Mouse (Mus musculus): Measurements from ENCODE around the gene Tmem269. TPM values are rescaled to one million over a fixed set of nuclear protein-coding genes. Genes with fewer than 3 reads are reported as not detected.

The Tmem269 gene
- 0.26 and 0.28 TPM in 2 replicates for polyA plus RNA-seq (2016; fragmentation: Nextera tagmentation; extraction: Ambion mirVana)

DNA sequence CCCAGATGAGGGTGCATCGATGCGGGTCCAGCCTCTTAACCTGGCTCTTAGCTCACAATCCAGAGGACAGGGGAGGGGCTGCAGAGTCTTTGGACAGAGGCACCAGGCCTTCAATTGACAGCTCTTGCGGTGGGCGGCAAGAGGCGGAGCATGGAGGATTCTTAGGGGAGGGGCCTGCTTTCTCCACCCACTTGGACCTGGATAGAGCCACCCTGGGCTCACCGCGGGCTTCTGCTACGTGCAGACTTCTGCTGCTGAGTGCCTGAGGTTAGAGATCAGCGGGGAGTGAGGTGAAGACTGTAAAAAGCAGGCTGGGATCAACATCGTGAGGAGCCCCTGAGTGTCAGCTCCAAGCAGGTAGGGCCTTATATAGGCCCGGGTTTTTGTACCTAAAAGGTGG lies at the start of gene Tmem269:
Gene Tmem269 (minus strand): TSS at position 49 of the 400 bp plus-strand sequence.
- 11% methylated on average over 11 of the region's 11 CpGs for WGBS
- Histone ChIP-seq H3K9me3 (no peaks in the 10 kb centered on the region), H3K27me3 (replicated peaks) (no peaks in the 10 kb centered on the region), H3K36me3 (no peaks in the 10 kb centered on the region), H3K9ac (no peak within 1 kb of the TSS), H3K4me2 (replicated peaks) (no peak within 1 kb of the TSS), H3K27ac (no peak within 1 kb of the TSS), H3K4me3 (no peak within 1 kb of the TSS), H3K4me1 (no peaks in the 10 kb centered on the region)
- ATAC-seq (ENCODE audit: low FRiP score, low read depth) = no peak

GRCm38 (mm10) chr4:119266606-119267005 lies 48.6 kb upstream of the Tmem269 start:
- ATAC-seq (ENCODE audit: low FRiP score, low read depth) = no peak
- Histone ChIP-seq H3K27ac (no peak overlapping the region), H3K4me1 (no peaks in the 10 kb centered on the region), H3K9me3 (no peaks in the 10 kb centered on the region), H3K36me3 (peaks cover 28% of the 10 kb centered on the region), H3K4me2 (replicated peaks) (no peak overlapping the region), H3K9ac (no peak overlapping the region), H3K27me3 (replicated peaks) (no peaks in the 10 kb centered on the region), H3K4me3 (no peak overlapping the region)
- WGBS = 80% methylated on average over 13 of the region's 13 CpGs

GRCm38 (mm10) chr4:119263459-119263858 lies 45.4 kb upstream of the Tmem269 start:
- WGBS = 73% methylated on average over 3 of the region's 3 CpGs

DNA sequence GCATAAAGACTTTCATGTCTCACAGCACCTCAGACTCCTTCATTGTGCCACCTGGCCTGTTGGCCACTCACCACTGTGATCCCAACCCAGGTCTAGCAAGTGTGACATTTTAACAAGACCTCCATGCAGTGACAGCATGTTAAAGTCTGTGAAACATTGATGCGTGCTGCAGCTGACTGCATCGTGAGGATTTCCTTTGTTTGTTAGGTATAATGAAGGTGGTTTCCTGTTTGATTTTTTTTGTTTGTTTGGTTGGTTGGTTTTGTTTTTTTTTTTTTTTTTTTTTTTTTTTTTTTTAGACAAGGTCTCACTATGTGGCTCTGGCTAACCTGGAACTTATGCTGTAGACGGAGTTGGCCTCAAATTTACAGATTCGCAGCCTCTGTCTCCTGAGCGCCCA lies 44.5 kb upstream of the Tmem269 start:
- no peaks in the 10 kb centered on the region for H3K27me3 ChIP-seq (replicated peaks)
- H3K27ac ChIP-seq = no peak overlapping the region
- WGBS = 92% methylated on average over 5 of the region's 5 CpGs
- H3K4me2 ChIP-seq (replicated peaks) = no peak overlapping the region
- no peak overlapping the region for H3K9ac ChIP-seq
- ATAC-seq (ENCODE audit: low FRiP score, low read depth) = no peak
- H3K4me3 ChIP-seq = no peak overlapping the region
- H3K4me1 ChIP-seq = no peaks in the 10 kb centered on the region
- no peaks in the 10 kb centered on the region for H3K36me3 ChIP-seq
- H3K9me3 ChIP-seq = no peaks in the 10 kb centered on the region

More at GRCm38 (mm10) chr4:119263459-119263858, 45.4 kb upstream of the Tmem269 start:
- no peaks in the 10 kb centered on the region for H3K27me3 ChIP-seq (replicated peaks)
- no peaks in the 10 kb centered on the region for H3K9me3 ChIP-seq
- H3K9ac ChIP-seq = no peak overlapping the region
- H3K4me1 ChIP-seq = no peaks in the 10 kb centered on the region
- H3K4me3 ChIP-seq = no peak overlapping the region
- peaks cover 6% of the 10 kb centered on the region for H3K36me3 ChIP-seq
- no peak for ATAC-seq (ENCODE audit: low FRiP score, low read depth)
- H3K27ac ChIP-seq = no peak overlapping the region
- no peak overlapping the region for H3K4me2 ChIP-seq (replicated peaks)

DNA sequence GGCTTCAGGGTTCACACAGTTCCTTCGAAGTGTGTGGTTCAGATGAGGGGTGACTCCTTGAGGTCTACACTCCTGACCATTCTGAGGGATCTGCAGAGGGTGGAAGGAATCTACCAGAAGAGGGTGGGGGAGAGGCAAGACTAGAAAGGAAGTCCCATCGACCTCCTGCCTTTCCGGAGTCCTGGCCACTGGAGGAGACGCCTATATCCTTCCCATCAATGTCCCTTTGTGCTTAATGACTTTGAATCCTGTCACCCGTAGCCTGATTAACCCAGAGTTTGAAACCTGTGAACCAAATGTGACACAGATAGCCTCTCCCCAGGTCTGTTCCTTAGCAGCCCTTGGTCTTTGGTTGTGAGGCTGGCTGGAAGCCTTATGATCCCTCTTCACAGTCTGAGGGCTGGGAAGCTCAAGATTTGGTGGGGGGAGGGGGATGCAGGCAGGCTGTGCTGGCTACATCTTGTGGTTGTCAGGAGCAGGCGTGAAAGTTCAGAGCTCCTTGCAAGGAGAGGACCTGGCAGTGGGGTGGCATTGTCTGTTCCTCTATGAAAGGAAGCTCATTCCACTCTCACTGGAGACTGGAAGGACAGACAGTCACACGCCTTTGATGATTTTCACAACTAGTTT lies 43.2 kb upstream of the Tmem269 start:
- Histone ChIP-seq H3K27me3 (replicated peaks) (no peaks in the 10 kb centered on the region), H3K9ac (no peak overlapping the region), H3K9me3 (no peaks in the 10 kb centered on the region), H3K4me3 (no peak overlapping the region), H3K4me2 (replicated peaks) (no peak overlapping the region), H3K4me1 (no peaks in the 10 kb centered on the region), H3K27ac (no peak overlapping the region), H3K36me3 (no peaks in the 10 kb centered on the region)
- WGBS = 66% methylated on average over 7 of the region's 7 CpGs
- no peak for ATAC-seq (ENCODE audit: low FRiP score, low read depth)

- Histone ChIP-seq H3K27me3 (replicated peaks) (no peaks in the 10 kb centered on the region), H3K27ac (no peak overlapping the region), H3K4me2 (replicated peaks) (no peak overlapping the region), H3K9me3 (no peaks in the 10 kb centered on the region), H3K36me3 (no peaks in the 10 kb centered on the region), H3K9ac (no peak overlapping the region), H3K4me1 (no peaks in the 10 kb centered on the region), H3K4me3 (no peak overlapping the region)
- WGBS = 83% methylated on average over 15 of the region's 15 CpGs
- ATAC-seq (ENCODE audit: low FRiP score, low read depth) = no peak
These were observed 41.6 kb upstream of the Tmem269 start for GRCm38 (mm10) chr4:119259344-119260254.

DNA sequence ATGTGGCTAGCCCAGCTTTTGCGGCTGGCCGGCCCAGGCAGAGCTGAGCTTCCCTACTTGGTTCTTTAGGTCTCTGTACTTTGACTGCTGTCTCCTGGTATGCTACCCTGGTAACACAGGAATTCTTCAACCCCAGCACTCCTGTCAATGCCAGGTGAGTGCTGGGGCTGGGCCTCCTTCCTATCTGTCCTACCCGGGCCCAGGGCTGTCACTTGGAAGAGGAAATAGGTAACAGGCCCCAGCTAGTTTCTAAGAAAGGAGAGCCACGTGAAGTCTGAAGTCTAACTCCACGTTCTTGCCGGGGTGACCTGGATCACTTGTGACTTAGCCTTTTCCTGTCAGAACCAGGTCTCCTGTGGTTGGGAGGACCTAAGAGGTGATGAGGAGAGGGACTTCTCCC lies 39.1 kb upstream of the Tmem269 start:
- H3K4me1 ChIP-seq = peaks cover 10% of the 10 kb centered on the region; the same call in 1 of the 2 replicates

DNA sequence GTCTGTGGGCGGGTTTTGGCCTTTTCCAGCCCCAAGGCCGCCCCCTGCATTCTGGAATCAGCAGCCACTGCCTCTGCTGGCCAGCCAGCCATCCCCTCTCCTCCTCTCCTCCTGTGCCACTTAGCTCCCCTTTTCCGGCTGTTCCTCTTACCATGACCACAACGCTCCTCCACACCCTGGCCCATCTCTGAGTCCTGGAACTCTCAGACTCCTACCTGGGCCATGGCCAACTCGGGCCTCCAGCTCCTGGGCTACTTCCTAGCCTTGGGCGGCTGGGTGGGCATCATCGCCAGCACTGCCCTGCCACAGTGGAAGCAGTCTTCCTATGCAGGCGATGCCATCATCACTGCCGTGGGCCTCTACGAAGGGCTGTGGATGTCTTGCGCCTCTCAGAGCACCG lies 37.3 kb upstream of the Tmem269 start, which contains the start of gene Cldn19:
Gene Cldn19 (plus strand): TSS at position 64 of the 400 bp plus-strand sequence.
- Histone ChIP-seq H3K9me3 (no peaks in the 10 kb centered on the region), H3K27me3 (replicated peaks) (no peaks in the 10 kb centered on the region), H3K36me3 (no peaks in the 10 kb centered on the region), H3K4me2 (replicated peaks) (no peak within 1 kb of the TSS), H3K4me1 (peaks cover 10% of the 10 kb centered on the region; the same call in 1 of the 2 replicates), H3K4me3 (no peak within 1 kb of the TSS), H3K27ac (no peak within 1 kb of the TSS), H3K9ac (0 out of 2 replicates have a peak within 1 kb of the TSS, but pooled peaks have one; percentile 22)
- no peak for ATAC-seq (ENCODE audit: low FRiP score, low read depth)
- WGBS = 76% methylated on average over 12 of the region's 12 CpGs

More for the DNA sequence above, 39.1 kb upstream of the Tmem269 start:
- Histone ChIP-seq H3K27ac (no peak overlapping the region), H3K9ac (no peak overlapping the region), H3K9me3 (no peaks in the 10 kb centered on the region), H3K4me3 (no peak overlapping the region), H3K27me3 (replicated peaks) (no peaks in the 10 kb centered on the region), H3K4me2 (replicated peaks) (no peak overlapping the region), H3K36me3 (no peaks in the 10 kb centered on the region)
- ATAC-seq (ENCODE audit: low FRiP score, low read depth) = no peak
- 90% methylated on average over 6 of the region's 6 CpGs for WGBS

- Histone ChIP-seq H3K9me3 (no peaks in the 10 kb centered on the region), H3K4me1 (peaks cover 10% of the 10 kb centered on the region; the same call in 1 of the 2 replicates), H3K4me3 (no peak overlapping the region), H3K36me3 (no peaks in the 10 kb centered on the region), H3K4me2 (replicated peaks) (no peak overlapping the region), H3K27me3 (replicated peaks) (no peaks in the 10 kb centered on the region), H3K9ac (0 out of 2 replicates have a peak overlapping the region, but pooled peaks have one; percentile 22), H3K27ac (no peak overlapping the region)
- 35% methylated on average over 9 of the region's 9 CpGs for WGBS
- peak; percentile 61 for ATAC-seq (ENCODE audit: low FRiP score, low read depth)
These were observed 36.1 kb upstream of the Tmem269 start for GRCm38 (mm10) chr4:119254012-119254618.

DNA sequence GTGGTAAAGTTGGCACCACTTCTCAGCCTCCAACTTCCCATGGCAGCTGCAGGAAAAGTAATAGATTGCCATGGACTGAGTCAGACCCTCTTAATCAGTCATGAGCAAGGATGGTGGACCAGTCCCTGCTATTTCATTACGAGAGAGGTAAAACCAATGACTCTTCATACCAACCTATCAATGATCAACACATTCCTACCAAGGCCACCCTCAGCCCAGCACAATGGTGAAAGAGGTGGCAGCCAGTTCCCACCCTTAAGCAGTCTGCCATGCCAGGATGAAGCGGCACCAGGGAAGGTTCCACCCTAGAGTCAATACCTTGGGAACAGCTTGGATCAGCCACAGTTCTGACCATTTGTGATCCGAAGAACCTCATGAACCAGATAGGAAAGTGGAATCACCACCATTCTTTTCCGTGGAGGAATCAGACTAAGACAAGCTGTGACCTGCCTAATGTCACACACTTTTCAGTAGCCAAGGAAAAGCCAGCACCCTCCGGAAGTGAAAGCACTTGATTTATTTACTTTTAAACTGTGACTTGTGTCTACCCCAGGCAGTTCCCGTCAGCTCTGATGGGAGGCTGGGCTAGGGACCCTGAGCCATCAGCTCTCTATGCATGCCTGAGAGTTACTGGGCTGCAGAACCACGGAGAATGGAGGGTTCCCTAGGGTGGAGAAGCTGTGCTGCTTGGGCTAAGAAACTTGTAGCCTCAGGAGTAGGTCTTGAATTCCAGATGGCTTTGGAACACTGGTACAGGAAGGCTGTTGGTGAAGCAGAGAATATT lies 34.2 kb upstream of the Tmem269 start:
- Histone ChIP-seq H3K9me3 (no peaks in the 10 kb centered on the region), H3K4me2 (replicated peaks) (no peak overlapping the region), H3K36me3 (peaks cover 14% of the 10 kb centered on the region; the same call in 1 of the 2 replicates), H3K9ac (no peak overlapping the region), H3K4me1 (peaks cover 17% of the 10 kb centered on the region; the same call in 1 of the 2 replicates), H3K4me3 (no peak overlapping the region), H3K27ac (no peak overlapping the region), H3K27me3 (replicated peaks) (no peaks in the 10 kb centered on the region)
- no peak for ATAC-seq (ENCODE audit: low FRiP score, low read depth)
- 66% methylated on average over 7 of the region's 7 CpGs for WGBS

- H3K27ac ChIP-seq = no peak overlapping the region
- 92% methylated on average over 11 of the region's 11 CpGs for WGBS
- peaks cover 39% of the 10 kb centered on the region for H3K36me3 ChIP-seq
- no peak overlapping the region for H3K4me2 ChIP-seq (replicated peaks)
- no peaks in the 10 kb centered on the region for H3K9me3 ChIP-seq
- H3K4me1 ChIP-seq = peaks cover 7% of the 10 kb centered on the region; the same call in 1 of the 2 replicates
- no peak overlapping the region for H3K4me3 ChIP-seq
- no peak overlapping the region for H3K9ac ChIP-seq
- H3K27me3 ChIP-seq (replicated peaks) = no peaks in the 10 kb centered on the region
- no peak for ATAC-seq (ENCODE audit: low FRiP score, low read depth)
These were observed 30.5 kb upstream of the Tmem269 start for GRCm38 (mm10) chr4:119248407-119248965.
